Mouse (Mus musculus) cortical plate, adult 2 months (tissue): ENCODE measurements around the gene Nat8f5. TPM values are rescaled to one million over a fixed set of nuclear protein-coding genes. Genes with fewer than 3 reads are reported as not detected.
A peak's percentile ranks its signal among the peaks of the same experiment; 100 is the strongest.
"Not testable (repeated sequence)": the region's sequence is repeated elsewhere in the genome, so short reads cannot be mapped to it uniquely, and the experiment has no call there.

Source experiments
- H3K27ac ChIP-seq: fragments of 200-500 bp; 2 replicates; pipeline ENCODE4 v1.5.1; 2012; ENCODE audit warnings: low read length, control low read depth, inconsistent platforms; ENCODE audit not compliant: insufficient read depth
- H3K4me1 ChIP-seq: fragments of 200-500 bp; 2 replicates; pipeline ENCODE4 v1.6.1; 2011; ENCODE audit warnings: low read length; ENCODE audit not compliant: control insufficient read depth, insufficient read depth
- H3K4me3 ChIP-seq: fragments of 200-500 bp; 2 replicates; pipeline ENCODE4 v1.5.1; 2011; ENCODE audit warnings: mild to moderate bottlenecking, low read length, control low read depth; ENCODE audit not compliant: insufficient read depth
- CTCF ChIP-seq: fragments of 200-500 bp; IDR thresholded peaks from 2 replicates; pipeline ENCODE4 v1.5.1; 2011; ENCODE audit warnings: mild to moderate bottlenecking, control low read depth, low read length; ENCODE audit not compliant: insufficient read depth; ENCODE audit errors: extremely low read depth
- POLR2A ChIP-seq: fragments of 200-500 bp; IDR thresholded peaks from 2 replicates; pipeline ENCODE4 v1.6.1; 2011; ENCODE audit warnings: mild to moderate bottlenecking, low read length, control low read depth; ENCODE audit not compliant: insufficient read depth; ENCODE audit errors: extremely low read depth
- polyA plus RNA-seq: library from polyadenylated mRNA; depleted of rRNA; stranded (reverse); fragments of >200 nt; gene quantifications from 2 replicates; pipeline ENCODE4 v1.2.3, GENCODE M21; 2012

The Nat8f5 gene
- polyA plus RNA-seq, 1 experiment, result 7.1 TPM

- H3K27ac ChIP-seq, H3K4me1 ChIP-seq, H3K4me3 ChIP-seq: not testable (repeated sequence)
- TF ChIP-seq CTCF, result peak; percentile 19; the same call in 1 of the 2 replicates
Measured at GRCm38 (mm10) chr6:85836827-85837226, 16.1 kb upstream of the Nat8f5 start.

- not testable (repeated sequence) for H3K4me1 ChIP-seq, H3K4me3 ChIP-seq, H3K27ac ChIP-seq
Measured at GRCm38 (mm10) chr6:85836098-85836497, 15.3 kb upstream of the Nat8f5 start.

- not testable (repeated sequence) for H3K4me3 ChIP-seq, H3K27ac ChIP-seq, H3K4me1 ChIP-seq
Measured at GRCm38 (mm10) chr6:85835104-85835503, 14.3 kb upstream of the Nat8f5 start.

GRCm38 (mm10) chr6:85834504-85835100, 13.8 kb upstream of the Nat8f5 start:
- H3K4me1 ChIP-seq, H3K27ac ChIP-seq, H3K4me3 ChIP-seq: not testable (repeated sequence)

GRCm38 (mm10) chr6:85831796-85832321, 11.1 kb upstream of the Nat8f5 start, which contains the start of gene Nat8:
TSS of gene Nat8 (minus strand) at chr6:85832082.
- Histone ChIP-seq H3K4me3 (no peak within 1 kb of the TSS), H3K4me1 (peaks cover 2% of the 10 kb centered on the region; the same call in 1 of the 2 replicates), H3K27ac (no peak within 1 kb of the TSS)
- no peak for TF ChIP-seq POLR2A
- TF ChIP-seq CTCF, result no peak

- Histone ChIP-seq H3K4me3 (no peak overlapping the region), H3K4me1 (no peaks in the 10 kb centered on the region), H3K27ac (no peak overlapping the region)
- no peak for TF ChIP-seq POLR2A
- TF ChIP-seq CTCF, result no peak
Measured at GRCm38 (mm10) chr6:85829462-85829861, 8.7 kb upstream of the Nat8f5 start.

GRCm38 (mm10) chr6:85825886-85826285, 5.1 kb upstream of the Nat8f5 start:
- Histone ChIP-seq H3K27ac (no peak overlapping the region), H3K4me1 (no peaks in the 10 kb centered on the region), H3K4me3 (no peak overlapping the region)
- no peak for TF ChIP-seq POLR2A
- TF ChIP-seq CTCF, result no peak

GRCm38 (mm10) chr6:85823382-85824090, 2.8 kb upstream of the Nat8f5 start:
- Histone ChIP-seq H3K4me1 (no peaks in the 10 kb centered on the region), H3K4me3 (no peak overlapping the region), H3K27ac (no peak overlapping the region)
- TF ChIP-seq POLR2A (no peak), CTCF (no peak)

GRCm38 (mm10) chr6:85822286-85822685, 1.5 kb upstream of the Nat8f5 start:
- no peak overlapping the region for H3K4me3 ChIP-seq
- no peaks in the 10 kb centered on the region for H3K4me1 ChIP-seq
- no peak overlapping the region for H3K27ac ChIP-seq
- TF ChIP-seq POLR2A (no peak), CTCF (no peak)

GRCm38 (mm10) chr6:85818338-85818737, 2.4 kb downstream of the Nat8f5 start:
- Histone ChIP-seq H3K27ac (no peak overlapping the region), H3K4me3 (no peak overlapping the region), H3K4me1 (no peaks in the 10 kb centered on the region)
- no peak for TF ChIP-seq POLR2A
- TF ChIP-seq CTCF, result no peak
